Mouse (Mus musculus): ENCODE measurements around the gene Pcnt.

DNA sequence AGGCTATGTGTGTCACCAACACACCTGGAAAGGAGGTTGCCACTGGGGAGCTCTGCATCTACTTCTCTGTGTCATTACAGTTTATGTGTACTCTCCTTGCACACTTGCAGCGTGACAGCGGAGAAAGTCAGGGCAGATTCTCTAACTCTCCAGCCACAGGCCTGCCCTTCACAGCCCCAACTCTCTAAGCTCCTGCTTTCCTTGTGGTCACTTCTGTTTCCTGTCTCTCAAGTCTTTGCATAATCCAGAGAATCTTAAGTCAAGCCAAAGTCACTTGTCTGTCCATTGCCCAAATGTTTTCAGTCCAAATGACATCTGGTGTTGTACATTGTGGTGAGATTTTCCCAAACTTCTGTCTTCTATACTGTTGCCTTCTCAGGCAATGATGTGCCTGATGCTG lies 43.7 kb upstream of the Pcnt start:
- TF ChIP-seq CTCF (IDR thresholded peaks at IDR 0.05; ENCODE audit: low read depth, low read length) (no peak), POLR2A (IDR thresholded peaks at IDR 0.05; ENCODE audit: extremely low read depth, insufficient read depth, low read length) (no peak)

Measured in liver, adult 2 months (tissue).